Mouse (Mus musculus): Measurements from ENCODE around the gene Cxcl5. TPM values are rescaled to one million over a fixed set of nuclear protein-coding genes. Genes with fewer than 3 reads are reported as not detected.

Gene Cxcl5
- polyA plus RNA-seq, 1 experiment from 2014 or later, result 0.96 TPM

DNA sequence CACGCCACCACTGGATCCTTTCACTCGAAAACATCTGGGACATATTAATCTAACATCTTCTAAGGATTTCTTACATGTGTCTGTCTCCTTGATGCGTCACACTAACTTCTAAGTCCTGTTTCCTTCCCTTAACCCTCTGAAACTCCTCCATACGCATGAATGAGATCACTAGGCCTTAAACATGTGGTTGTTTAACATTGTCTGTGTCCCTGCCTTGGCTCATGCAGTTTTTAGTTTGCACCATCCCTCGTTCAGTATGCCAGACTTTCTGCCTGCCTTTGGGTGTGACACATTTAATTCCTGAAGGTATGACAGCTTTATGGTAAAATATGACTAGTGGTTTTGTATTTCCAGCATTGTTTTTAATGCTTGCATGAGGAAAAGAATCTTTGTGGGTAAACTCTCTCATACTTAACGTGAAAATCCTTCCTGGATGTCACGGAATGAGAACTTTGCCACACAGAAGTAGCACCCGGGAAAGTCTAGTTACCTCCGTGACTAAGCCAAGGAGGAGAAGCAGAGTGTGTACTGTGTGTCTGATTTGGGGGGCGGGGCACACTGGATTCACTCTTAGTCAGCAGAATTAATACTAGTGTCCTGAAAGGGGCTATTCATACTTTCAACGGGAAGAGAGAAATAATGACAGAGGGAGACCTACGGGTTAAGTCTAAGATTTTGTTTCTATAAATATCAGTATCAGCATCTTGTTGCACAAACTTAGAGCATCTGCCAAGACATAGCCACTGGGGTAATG is 4.9 kb downstream of the Cxcl5 start:
- Histone ChIP-seq H3K4me3 (ENCODE audit: low read depth, low read length) (no peak overlapping the region), H3K27me3 (replicated peaks; ENCODE audit: control insufficient read depth, insufficient read depth, low read length) (peaks cover 5% of the 10 kb centered on the region; the same call in 1 of the 2 replicates), H3K27ac (ENCODE audit: low read depth, low read length) (no peak overlapping the region), H3K9me3 (ENCODE audit: control insufficient read depth) (no peaks in the 10 kb centered on the region), H3K4me1 (replicated peaks; ENCODE audit: control insufficient read depth, insufficient read depth, low read length) (no peaks in the 10 kb centered on the region), H3K36me3 (ENCODE audit: control insufficient read depth, insufficient read depth) (no peaks in the 10 kb centered on the region), H3K9ac (ENCODE audit: low read depth, low read length) (no peak overlapping the region), H3K4me2 (replicated peaks; ENCODE audit: low read depth) (no peak overlapping the region)
- 69% methylated on average over 12 of the region's 12 CpGs for WGBS
- ATAC-seq, result no peak
- no peak for TF ChIP-seq CTCF (IDR thresholded peaks at IDR 0.05; ENCODE audit: low read depth)

DNA sequence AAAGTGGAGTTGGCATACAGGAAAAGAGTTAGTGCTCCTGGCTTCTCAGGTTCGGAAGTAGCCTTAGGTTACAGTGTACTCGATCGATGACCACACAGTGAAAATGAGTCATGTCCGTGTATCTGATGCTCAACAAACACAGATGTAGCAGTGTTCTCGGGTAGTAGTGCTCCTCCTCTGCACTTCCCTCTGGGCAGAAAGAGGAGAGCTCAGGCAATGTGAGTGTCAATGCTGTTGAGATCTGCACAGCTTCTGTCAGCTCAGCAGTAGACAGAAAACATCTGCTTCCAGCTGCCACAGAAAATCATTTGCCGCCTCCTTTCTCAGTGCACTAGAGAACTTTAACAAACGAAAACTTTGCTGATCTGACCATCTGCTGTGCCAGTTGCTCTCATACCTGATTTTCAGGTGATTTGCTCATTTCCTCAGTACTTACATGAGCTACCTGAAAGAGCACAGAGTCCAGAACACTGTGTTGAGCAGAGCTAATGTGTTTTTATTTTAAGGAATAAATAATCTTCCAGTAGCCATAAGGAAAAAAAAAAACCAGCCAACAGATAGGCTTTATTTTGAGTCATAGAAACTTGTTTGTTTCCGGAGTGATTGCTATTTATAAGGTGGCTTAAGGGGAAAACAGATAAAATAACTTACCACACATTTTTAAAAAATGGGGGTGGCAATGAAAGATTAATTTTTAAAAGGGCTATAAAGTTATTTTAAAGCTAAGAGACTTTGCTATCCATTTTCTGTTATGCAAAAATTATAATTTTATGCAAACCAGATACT is 6.9 kb downstream of the Cxcl5 start:
- no peak for TF ChIP-seq CTCF (IDR thresholded peaks at IDR 0.05; ENCODE audit: low read depth)
- no peak overlapping the region for H3K9ac ChIP-seq (ENCODE audit: low read depth, low read length)
- no peak overlapping the region for H3K27ac ChIP-seq (ENCODE audit: low read depth, low read length)
- H3K4me2 ChIP-seq (replicated peaks; ENCODE audit: low read depth), result no peak overlapping the region
- H3K27me3 ChIP-seq (replicated peaks; ENCODE audit: control insufficient read depth, insufficient read depth, low read length), result no peaks in the 10 kb centered on the region
- WGBS, result 59% methylated on average over 8 of the region's 8 CpGs
- no peaks in the 10 kb centered on the region for H3K4me1 ChIP-seq (replicated peaks; ENCODE audit: control insufficient read depth, insufficient read depth, low read length)
- no peaks in the 10 kb centered on the region for H3K36me3 ChIP-seq (ENCODE audit: control insufficient read depth, insufficient read depth)
- no peak overlapping the region for H3K4me3 ChIP-seq (ENCODE audit: low read depth, low read length)
- ATAC-seq, result no peak
- no peaks in the 10 kb centered on the region for H3K9me3 ChIP-seq (ENCODE audit: control insufficient read depth)

DNA sequence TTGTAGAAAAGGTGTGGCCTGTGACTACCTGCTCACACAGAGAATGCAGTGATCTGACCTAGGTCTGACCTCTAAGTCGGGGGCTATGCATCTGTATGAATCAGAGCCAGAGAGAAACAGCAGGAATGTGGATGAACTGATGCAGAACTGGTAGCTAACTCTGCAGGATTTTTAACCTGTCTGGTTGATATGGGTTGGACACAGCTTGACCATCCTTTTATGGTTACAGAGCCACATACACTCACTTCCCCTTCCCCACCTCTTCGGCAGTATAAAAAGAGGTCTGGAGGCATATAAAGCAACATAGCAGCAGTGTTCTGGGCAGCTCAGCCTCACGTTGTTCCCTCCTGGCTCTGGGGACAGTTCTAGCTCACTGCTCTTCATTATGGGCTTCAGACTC is 9.1 kb downstream of the Cxcl5 start, which contains the start of gene Ppbp:
Gene Ppbp (plus strand): TSS at position 301 of the 400 bp plus-strand sequence.
- Histone ChIP-seq H3K27me3 (replicated peaks; ENCODE audit: control insufficient read depth, insufficient read depth, low read length) (no peaks in the 10 kb centered on the region), H3K4me2 (replicated peaks; ENCODE audit: low read depth) (no peak within 1 kb of the TSS), H3K27ac (ENCODE audit: low read depth, low read length) (no peak within 1 kb of the TSS), H3K36me3 (ENCODE audit: control insufficient read depth, insufficient read depth) (no peaks in the 10 kb centered on the region), H3K4me1 (replicated peaks; ENCODE audit: control insufficient read depth, insufficient read depth, low read length) (no peaks in the 10 kb centered on the region), H3K9me3 (ENCODE audit: control insufficient read depth) (no peaks in the 10 kb centered on the region), H3K4me3 (ENCODE audit: low read depth, low read length) (no peak within 1 kb of the TSS), H3K9ac (ENCODE audit: low read depth, low read length) (no peak within 1 kb of the TSS)
- 45% methylated on average over 3 of the region's 3 CpGs for WGBS
- ATAC-seq, result no peak
- TF ChIP-seq CTCF (IDR thresholded peaks at IDR 0.05; ENCODE audit: low read depth), result no peak

DNA sequence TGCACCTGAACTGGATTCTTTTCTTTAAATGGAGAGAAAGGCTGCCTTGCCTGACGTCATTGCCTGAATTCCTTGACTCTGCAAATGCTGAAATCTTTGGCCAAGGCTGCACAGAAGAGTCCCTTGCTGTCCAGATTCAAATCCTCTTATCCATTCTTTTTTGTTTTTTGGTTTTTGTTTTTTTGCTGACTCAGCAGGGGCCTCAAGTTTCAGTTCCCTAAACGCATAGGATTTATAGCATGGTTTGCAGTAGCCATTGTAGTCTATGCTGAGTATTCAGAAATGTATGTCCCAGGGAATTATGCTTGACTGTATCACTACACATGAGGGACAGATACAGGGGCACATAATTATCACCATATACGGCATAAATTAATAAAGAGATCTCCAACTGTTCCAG is 12.2 kb downstream of the Cxcl5 start:
- Histone ChIP-seq H3K9ac (ENCODE audit: low read depth, low read length) (no peak overlapping the region), H3K27ac (ENCODE audit: low read depth, low read length) (no peak overlapping the region), H3K4me1 (replicated peaks; ENCODE audit: control insufficient read depth, insufficient read depth, low read length) (no peaks in the 10 kb centered on the region), H3K36me3 (ENCODE audit: control insufficient read depth, insufficient read depth) (no peaks in the 10 kb centered on the region), H3K4me2 (replicated peaks; ENCODE audit: low read depth) (no peak overlapping the region), H3K4me3 (ENCODE audit: low read depth, low read length) (no peak overlapping the region), H3K9me3 (ENCODE audit: control insufficient read depth) (no peaks in the 10 kb centered on the region), H3K27me3 (replicated peaks; ENCODE audit: control insufficient read depth, insufficient read depth, low read length) (no peaks in the 10 kb centered on the region)
- no peak for TF ChIP-seq CTCF (IDR thresholded peaks at IDR 0.05; ENCODE audit: low read depth)
- no peak for ATAC-seq
- WGBS, result 78% methylated on average over 3 of the region's 3 CpGs

DNA sequence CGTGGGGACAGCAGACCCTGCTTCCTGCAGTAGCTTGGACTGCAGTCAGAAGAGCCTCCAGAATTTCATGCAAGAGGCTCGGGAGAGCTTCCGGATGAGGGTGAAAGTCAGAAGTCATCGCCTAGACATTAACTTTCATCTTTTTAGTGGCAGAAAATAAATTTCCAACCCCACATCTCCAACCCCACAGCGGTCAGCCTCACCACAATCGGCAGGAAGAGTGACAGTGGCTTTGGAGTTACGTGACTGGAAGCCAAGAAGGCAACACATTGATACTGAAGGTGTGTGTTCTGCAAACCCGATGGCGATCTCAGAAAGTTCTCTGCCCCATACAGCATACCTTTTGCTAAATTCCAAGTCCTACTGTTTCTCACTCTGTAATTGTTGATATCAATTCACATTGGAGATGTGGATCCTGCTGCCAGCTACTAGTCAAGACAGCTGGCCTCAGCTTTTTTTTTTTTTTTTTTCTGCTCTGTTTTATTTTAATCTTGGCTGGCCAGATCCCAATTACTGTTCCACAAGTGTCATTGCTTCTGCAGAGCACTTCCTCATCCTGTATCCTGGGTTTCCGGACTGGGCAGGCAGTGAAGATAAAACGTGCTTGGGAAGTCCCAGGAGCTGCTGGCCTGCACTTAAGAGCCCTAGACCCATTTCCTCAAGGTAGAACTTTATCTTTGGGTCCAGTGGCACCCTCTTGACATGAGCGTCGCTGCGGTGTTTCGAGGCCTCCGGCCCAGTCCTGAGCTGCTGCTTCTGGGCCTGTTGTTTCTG is 12.9 kb downstream of the Cxcl5 start, which contains the start of gene Pf4:
Gene Pf4 (plus strand): TSS at position 556 of the 774 bp plus-strand sequence.
- no peaks in the 10 kb centered on the region for H3K4me1 ChIP-seq (replicated peaks; ENCODE audit: control insufficient read depth, insufficient read depth, low read length)
- H3K27me3 ChIP-seq (replicated peaks; ENCODE audit: control insufficient read depth, insufficient read depth, low read length), result no peaks in the 10 kb centered on the region
- H3K9ac ChIP-seq (ENCODE audit: low read depth, low read length), result no peak within 1 kb of the TSS
- ATAC-seq, result no peak
- no peaks in the 10 kb centered on the region for H3K9me3 ChIP-seq (ENCODE audit: control insufficient read depth)
- no peak within 1 kb of the TSS for H3K4me2 ChIP-seq (replicated peaks; ENCODE audit: low read depth)
- WGBS, result 69% methylated on average over 16 of the region's 16 CpGs
- no peaks in the 10 kb centered on the region for H3K36me3 ChIP-seq (ENCODE audit: control insufficient read depth, insufficient read depth)
- no peak within 1 kb of the TSS for H3K27ac ChIP-seq (ENCODE audit: low read depth, low read length)
- no peak for TF ChIP-seq CTCF (IDR thresholded peaks at IDR 0.05; ENCODE audit: low read depth)
- no peak within 1 kb of the TSS for H3K4me3 ChIP-seq (ENCODE audit: low read depth, low read length)

DNA sequence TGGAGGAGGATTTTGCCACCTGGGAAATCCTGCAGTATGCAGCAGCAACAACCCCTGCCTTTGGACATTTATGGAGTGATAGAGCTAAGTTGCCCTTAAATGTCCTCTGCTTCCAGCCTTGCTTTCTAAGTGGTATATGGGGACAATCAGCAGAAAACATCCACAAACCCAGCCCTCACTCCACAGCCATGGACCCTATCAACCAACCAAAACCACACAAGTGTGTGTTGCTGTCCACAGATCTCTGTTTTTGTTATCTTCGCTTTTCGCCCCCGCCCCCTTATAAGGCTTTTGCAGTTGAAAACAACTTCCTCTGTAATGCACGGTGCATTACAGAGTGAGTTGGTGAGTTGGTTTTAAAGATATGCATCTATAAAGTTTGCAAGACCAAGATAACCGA is 16.4 kb downstream of the Cxcl5 start:
- no peak for ATAC-seq
- no peak for TF ChIP-seq CTCF (IDR thresholded peaks at IDR 0.05; ENCODE audit: low read depth)
- H3K27me3 ChIP-seq (replicated peaks; ENCODE audit: control insufficient read depth, insufficient read depth, low read length), result no peaks in the 10 kb centered on the region
- no peaks in the 10 kb centered on the region for H3K4me1 ChIP-seq (replicated peaks; ENCODE audit: control insufficient read depth, insufficient read depth, low read length)
- H3K4me3 ChIP-seq (ENCODE audit: low read depth, low read length), result no peak overlapping the region
- no peak overlapping the region for H3K4me2 ChIP-seq (replicated peaks; ENCODE audit: low read depth)
- H3K36me3 ChIP-seq (ENCODE audit: control insufficient read depth, insufficient read depth), result no peaks in the 10 kb centered on the region
- no peaks in the 10 kb centered on the region for H3K9me3 ChIP-seq (ENCODE audit: control insufficient read depth)
- 83% methylated on average over 5 of the region's 5 CpGs for WGBS
- H3K27ac ChIP-seq (ENCODE audit: low read depth, low read length), result no peak overlapping the region
- no peak overlapping the region for H3K9ac ChIP-seq (ENCODE audit: low read depth, low read length)

Measured in intestine, postnatal 0 days (tissue).